Mouse (Mus musculus) neural tube, embryonic 14.5 days (tissue): Measurements from ENCODE around the gene Nrp2. TPM values are rescaled to one million over a fixed set of nuclear protein-coding genes. Genes with fewer than 3 reads are reported as not detected.

Experiments
- ATAC-seq: fragments of 200-750 bp; cut with Nextera tagmentation; 2 replicates; pipeline ENCODE4 v1.8.0; 2017; ENCODE audit warnings: low read depth, mild to moderate bottlenecking, moderate TSS enrichment, moderate library complexity
- H3K27ac ChIP-seq: fragments of 300-500 bp; sonication (generic); 2 replicates; pipeline ENCODE4 v1.5.1; 2014; ENCODE audit warnings: low read depth, mild to moderate bottlenecking, control low read depth, low read length, moderate library complexity, mixed read lengths
- H3K27me3 ChIP-seq: fragments of 300-500 bp; sonication (generic); 2 replicates; pipeline ENCODE4 v1.6.1; 2014; ENCODE audit warnings: low read length; ENCODE audit not compliant: control insufficient read depth, insufficient read depth
- H3K36me3 ChIP-seq: fragments of 300-500 bp; sonication (generic); 2 replicates; pipeline ENCODE4 v1.6.1; 2014; ENCODE audit warnings: low read length, mixed read lengths; ENCODE audit not compliant: control insufficient read depth, insufficient read depth
- H3K4me1 ChIP-seq: fragments of 300-500 bp; sonication (generic); 2 replicates; pipeline ENCODE4 v1.6.1; 2014; ENCODE audit warnings: low read length; ENCODE audit not compliant: control insufficient read depth, insufficient read depth
- H3K4me2 ChIP-seq: fragments of 300-500 bp; sonication (generic); 2 replicates; pipeline ENCODE4 v1.6.1; 2014; ENCODE audit warnings: mild to moderate bottlenecking, low read depth, low read length, control low read depth
- H3K4me3 ChIP-seq: fragments of 300-500 bp; sonication (generic); 2 replicates; pipeline ENCODE4 v1.5.1; 2014; ENCODE audit warnings: low read depth, low read length, control low read depth, mixed read lengths
- H3K9ac ChIP-seq: fragments of 300-500 bp; sonication (generic); replicated peaks from 2 replicates; pipeline ENCODE4 v1.6.1; 2014; ENCODE audit warnings: low read depth, mild to moderate bottlenecking, control low read depth, low read length, mixed read lengths
- H3K9me3 ChIP-seq: fragments of 300-500 bp; sonication (generic); 2 replicates; pipeline ENCODE4 v1.6.1; 2016; ENCODE audit warnings: low read length; ENCODE audit not compliant: control insufficient read depth
- WGBS: fragments of 180-500 bp; shearing (Covaris S2); extraction: QIAGEN DNeasy Blood & Tissue Kit; methylation state at CpG from one replicate; pipeline ENCODE4 v1.1.7; 2014; 5-methylcytosine and 5-hydroxymethylcytosine counted together
- polyA plus RNA-seq: library from polyadenylated mRNA; unstranded; fragments of >200 nt; fragmentation: Nextera tagmentation; extraction: Ambion mirVana; gene quantifications from 2 replicates; pipeline ENCODE4 v1.2.1, GENCODE M21; 2014

Gene Nrp2
- polyA plus RNA-seq, 1 experiment from 2014 or later, result 35.8 TPM

GRCm38 (mm10) chr1:62750408-62751008 is 47.4 kb downstream of the Nrp2 start:
- WGBS, result 84% methylated on average over 5 of the region's 5 CpGs
- no peak overlapping the region for H3K9ac ChIP-seq
- no peak overlapping the region for H3K4me3 ChIP-seq
- peaks cover 13% of the 10 kb centered on the region; the same call in 1 of the 2 replicates for H3K36me3 ChIP-seq
- no peak overlapping the region for H3K4me2 ChIP-seq
- ATAC-seq, result no peak
- peaks cover 18% of the 10 kb centered on the region for H3K4me1 ChIP-seq
- H3K27ac ChIP-seq, result no peak overlapping the region
- H3K27me3 ChIP-seq, result no peaks in the 10 kb centered on the region
- H3K9me3 ChIP-seq, result no peaks in the 10 kb centered on the region

- Histone ChIP-seq H3K36me3 (peaks cover 9% of the 10 kb centered on the region; the same call in 1 of the 2 replicates), H3K4me2 (0 out of 2 replicates have a peak overlapping the region, but pooled peaks have one; percentile 1), H3K27ac (peak overlapping the region; percentile 45; the same call in 1 of the 2 replicates), H3K27me3 (no peaks in the 10 kb centered on the region), H3K4me1 (peaks cover 18% of the 10 kb centered on the region), H3K4me3 (no peak overlapping the region), H3K9me3 (no peaks in the 10 kb centered on the region), H3K9ac (peak overlapping the region; percentile 29; the same call in 1 of the 2 replicates)
- ATAC-seq, result peak; percentile 60
- WGBS, result 29% methylated on average over 15 of the region's 15 CpGs
Measured at GRCm38 (mm10) chr1:62751011-62752006, 48.2 kb downstream of the Nrp2 start.

GRCm38 (mm10) chr1:62752055-62752454 is 49.0 kb downstream of the Nrp2 start:
- no peaks in the 10 kb centered on the region for H3K9me3 ChIP-seq
- peaks cover 4% of the 10 kb centered on the region; the same call in 1 of the 2 replicates for H3K36me3 ChIP-seq
- 39% methylated on average over 8 of the region's 8 CpGs for WGBS
- ATAC-seq, result 0 out of 2 replicates have a peak, but pooled peaks have one; percentile 35
- H3K4me1 ChIP-seq, result peaks cover 18% of the 10 kb centered on the region
- H3K4me2 ChIP-seq, result no peak overlapping the region
- peak overlapping the region; percentile 45; the same call in 1 of the 2 replicates for H3K27ac ChIP-seq
- H3K4me3 ChIP-seq, result no peak overlapping the region
- H3K27me3 ChIP-seq, result no peaks in the 10 kb centered on the region
- H3K9ac ChIP-seq, result no peak overlapping the region

- H3K4me1 ChIP-seq, result peaks cover 18% of the 10 kb centered on the region
- WGBS, result 64% methylated on average over 7 of the region's 7 CpGs
- no peaks in the 10 kb centered on the region for H3K9me3 ChIP-seq
- H3K27ac ChIP-seq, result no peak overlapping the region
- H3K4me2 ChIP-seq, result no peak overlapping the region
- H3K9ac ChIP-seq, result no peak overlapping the region
- peaks cover 4% of the 10 kb centered on the region; the same call in 1 of the 2 replicates for H3K36me3 ChIP-seq
- no peak overlapping the region for H3K4me3 ChIP-seq
- ATAC-seq, result no peak
- H3K27me3 ChIP-seq, result no peaks in the 10 kb centered on the region
Measured at GRCm38 (mm10) chr1:62752661-62753333, 49.7 kb downstream of the Nrp2 start.

- WGBS, result 50% methylated on average over 8 of the region's 8 CpGs
- H3K9ac ChIP-seq, result no peak overlapping the region
- peaks cover 18% of the 10 kb centered on the region for H3K4me1 ChIP-seq
- no peaks in the 10 kb centered on the region; the same call in none of the 2 replicates for H3K36me3 ChIP-seq
- H3K9me3 ChIP-seq, result no peaks in the 10 kb centered on the region
- ATAC-seq, result no peak
- H3K4me2 ChIP-seq, result no peak overlapping the region
- no peak overlapping the region for H3K27ac ChIP-seq
- no peaks in the 10 kb centered on the region for H3K27me3 ChIP-seq
- H3K4me3 ChIP-seq, result no peak overlapping the region
Measured at GRCm38 (mm10) chr1:62754066-62754835, 51.2 kb downstream of the Nrp2 start.

DNA sequence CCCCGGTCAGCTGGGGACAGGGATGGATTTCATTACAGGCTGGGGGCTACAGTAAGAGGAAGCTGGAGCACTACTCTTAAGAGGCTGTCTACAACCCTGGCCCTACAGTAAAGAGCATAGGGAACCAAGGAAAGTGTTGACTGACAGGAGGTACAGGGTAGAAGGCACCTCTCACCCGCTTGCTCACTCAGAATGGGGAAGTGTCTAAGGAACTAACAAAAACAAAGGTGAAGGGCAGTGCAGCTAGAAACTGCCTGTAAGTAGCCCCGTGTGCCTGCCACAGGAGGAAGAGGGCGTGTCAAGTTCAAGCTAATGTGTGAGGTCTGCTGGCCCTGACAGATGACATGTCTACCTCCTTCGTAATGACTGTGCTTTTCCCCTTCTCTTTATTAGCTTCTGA is 57.0 kb downstream of the Nrp2 start:
- Histone ChIP-seq H3K4me3 (no peak overlapping the region), H3K9me3 (no peaks in the 10 kb centered on the region), H3K9ac (no peak overlapping the region), H3K27ac (no peak overlapping the region), H3K27me3 (no peaks in the 10 kb centered on the region), H3K4me2 (no peak overlapping the region), H3K36me3 (peaks cover 7% of the 10 kb centered on the region), H3K4me1 (no peaks in the 10 kb centered on the region)
- ATAC-seq, result no peak
- WGBS, result 73% methylated on average over 5 of the region's 5 CpGs

DNA sequence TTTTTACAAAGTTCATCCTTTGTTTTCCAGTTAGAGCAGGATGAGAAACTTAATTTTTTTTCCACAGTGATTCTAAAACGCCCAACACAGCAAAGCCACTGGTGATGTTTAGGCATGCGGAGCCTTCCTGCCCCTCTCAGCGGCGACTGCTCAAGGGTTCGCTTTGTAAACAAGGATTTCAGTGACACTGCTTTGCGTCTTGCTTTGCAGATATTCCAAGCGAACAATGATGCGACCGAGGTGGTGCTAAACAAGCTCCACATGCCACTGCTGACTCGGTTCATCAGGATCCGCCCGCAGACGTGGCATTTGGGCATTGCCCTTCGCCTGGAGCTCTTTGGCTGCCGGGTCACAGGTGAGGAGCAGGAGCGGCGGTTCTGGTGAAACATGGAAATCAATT is 57.5 kb downstream of the Nrp2 start:
- Histone ChIP-seq H3K27me3 (no peaks in the 10 kb centered on the region), H3K9ac (no peak overlapping the region), H3K36me3 (peaks cover 7% of the 10 kb centered on the region), H3K4me1 (no peaks in the 10 kb centered on the region), H3K27ac (no peak overlapping the region), H3K4me3 (no peak overlapping the region), H3K9me3 (no peaks in the 10 kb centered on the region), H3K4me2 (no peak overlapping the region)
- WGBS, result 83% methylated on average over 17 of the region's 17 CpGs
- no peak for ATAC-seq

GRCm38 (mm10) chr1:62763779-62764178 is 60.7 kb downstream of the Nrp2 start:
- WGBS, result 93% methylated on average over 4 of the region's 4 CpGs
- Histone ChIP-seq H3K9ac (no peak overlapping the region), H3K4me2 (no peak overlapping the region)

More at GRCm38 (mm10) chr1:62763779-62764178, 60.7 kb downstream of the Nrp2 start:
- no peak overlapping the region for H3K4me3 ChIP-seq
- H3K27me3 ChIP-seq, result no peaks in the 10 kb centered on the region
- H3K9me3 ChIP-seq, result no peaks in the 10 kb centered on the region
- peaks cover 15% of the 10 kb centered on the region for H3K36me3 ChIP-seq
- no peak for ATAC-seq
- no peak overlapping the region for H3K27ac ChIP-seq
- no peaks in the 10 kb centered on the region for H3K4me1 ChIP-seq
